Mouse (Mus musculus) heart, adult 2 months (tissue): ENCODE data around the gene Nos3.

Experiments used
- CTCF ChIP-seq: fragments of 200-600 bp; IDR thresholded peaks from 2 replicates; pipeline ENCODE4 v1.8.1; 2022; ENCODE audit warnings: antibody characterized with exemption, mild to moderate bottlenecking, moderate library complexity
- EP300 ChIP-seq: fragments of 200-500 bp; IDR thresholded peaks from 2 replicates; pipeline ENCODE4 v1.6.1; 2011; ENCODE audit warnings: low read depth, low read length, control low read depth; ENCODE audit not compliant: insufficient read depth
- POLR2A ChIP-seq: fragments of 200-500 bp; IDR thresholded peaks from 2 replicates; pipeline ENCODE4 v1.6.1; 2011; ENCODE audit warnings: mild to moderate bottlenecking, low read depth, low read length, control low read depth; ENCODE audit not compliant: insufficient read depth

- TF ChIP-seq POLR2A (no peak), CTCF (no peak), EP300 (no peak)
These were observed 40.2 kb downstream of the Nos3 start for GRCm38 (mm10) chr5:24404594-24405360.
